12 mouse cellular contexts compared by ENCODE assay signal in the genomic region with DNA sequence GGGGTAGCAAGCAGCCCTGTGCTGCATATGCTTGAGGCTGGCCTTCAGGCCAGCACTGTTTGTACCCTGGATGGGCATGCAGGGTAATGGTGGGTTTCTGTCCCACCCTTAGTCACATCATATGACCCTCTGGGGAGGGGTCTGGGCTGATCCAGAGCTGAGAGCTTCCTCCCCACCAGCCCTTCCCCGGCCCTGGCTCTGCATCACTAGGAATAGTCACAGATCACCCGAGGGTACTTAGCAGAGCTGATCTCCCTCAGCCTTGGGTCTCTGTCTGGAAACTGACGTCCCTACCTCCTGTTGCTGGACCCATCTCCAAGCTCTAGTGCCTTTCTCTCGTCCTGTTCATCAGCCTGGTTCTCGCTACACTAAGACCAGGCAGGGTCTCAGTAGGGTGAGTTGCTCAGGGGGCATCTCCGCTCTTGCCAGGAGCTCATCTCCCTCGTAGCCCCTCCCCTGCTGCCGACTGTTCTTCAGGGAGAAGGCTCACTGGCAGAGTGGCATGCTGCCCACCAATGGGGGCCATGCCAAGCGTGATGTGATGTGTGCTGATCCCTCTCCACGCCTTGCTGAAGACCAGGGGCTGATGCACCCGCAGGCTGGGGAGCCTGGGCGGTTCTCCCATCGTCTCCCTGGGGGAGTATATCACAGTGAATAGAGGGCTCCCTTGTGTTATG. TPM values are rescaled to one million over a fixed set of nuclear protein-coding genes. Genes with fewer than 3 reads are reported as not detected.
DNase-seq lines count a peak whose midpoint lies in the region; ATAC-seq lines count a peak whose summit lies in the region.
"Had no signal": no experiment of that assay in that cellular context is flagged by ENCODE, and none has a peak within 500 bp of the region (broad histone marks: within the 10 kb centered on the region; RNA-seq: fewer than 3 reads in every experiment).

No protein-coding gene starts in this region.

- peak overlapping the region; percentile 10; the same call in 1 of the 2 replicates for H3K27ac ChIP-seq in midbrain, embryonic 10.5 days (replicated peaks)
- no peak overlapping the region for H3K27ac ChIP-seq in midbrain, embryonic 11.5 days (ENCODE audit: low read depth, low read length)

- no peak overlapping the region for H3K4me3 ChIP-seq in midbrain, embryonic 10.5 days
- H3K4me3 ChIP-seq in midbrain, embryonic 11.5 days (ENCODE audit: low read depth, low read length), result no peak overlapping the region

- 84% methylated on average over 13 of the region's 13 CpGs for WGBS in midbrain, embryonic 10.5 days
- 85% methylated on average over 13 of the region's 13 CpGs for WGBS in midbrain, embryonic 11.5 days

- DNase-seq in midbrain, embryonic 10.5 days (ENCODE audit: low spot score), result no peak
- no peak for DNase-seq in midbrain, embryonic 11.5 days (ENCODE audit: low spot score, missing footprints)
- peak; percentile 49 to 78 for DNase-seq in frontal cortex, adult 2 months (ENCODE audit: extremely low spot score in 1 of 2, low spot score in 1 of 2)
- peak; percentile 67 to 80 for DNase-seq in left cerebral cortex, postnatal 25 days (ENCODE audit: low spot score in 2 of 2)
- peak; percentile 88 for DNase-seq in right cerebral cortex, postnatal 4 days
- no peak for DNase-seq in urinary bladder, postnatal 36 days (ENCODE audit: low spot score in 2 of 2)
- DNase-seq in lung, postnatal 14 days, result no peak
- DNase-seq: liver; thymus, postnatal 14 days had no signal

- no peak overlapping the region for H3K4me2 ChIP-seq in midbrain, embryonic 11.5 days

- H3K9ac ChIP-seq in midbrain, embryonic 11.5 days (ENCODE audit: low read length), result no peak overlapping the region

- H3K27me3 ChIP-seq in midbrain, embryonic 10.5 days (ENCODE audit: low read depth, poor library complexity, severe bottlenecking), result no peaks in the 10 kb centered on the region
- H3K27me3 ChIP-seq in midbrain, embryonic 11.5 days (ENCODE audit: control insufficient read depth, insufficient read depth, low read length), result no peaks in the 10 kb centered on the region

- no peaks in the 10 kb centered on the region for H3K36me3 ChIP-seq in midbrain, embryonic 10.5 days
- H3K36me3 ChIP-seq in midbrain, embryonic 11.5 days (ENCODE audit: control insufficient read depth, insufficient read depth, low read length), result no peaks in the 10 kb centered on the region

- ATAC-seq in midbrain, embryonic 11.5 days (ENCODE audit: low FRiP score), result no peak
- ATAC-seq in granulocyte monocyte progenitor cell, adult 5-6 weeks (replicated peaks; ENCODE audit: poor library complexity, severe bottlenecking), result no peak

- H3K9me3 ChIP-seq in midbrain, embryonic 10.5 days (replicated peaks), result no peaks in the 10 kb centered on the region
- no peaks in the 10 kb centered on the region for H3K9me3 ChIP-seq in midbrain, embryonic 11.5 days (ENCODE audit: control insufficient read depth, low read length)

- intact Hi-C loops in left cerebral cortex, postnatal 25 days (cut with DNase I), result no loop called here

- peaks cover 21% of the 10 kb centered on the region for H3K4me1 ChIP-seq in midbrain, embryonic 10.5 days
- H3K4me1 ChIP-seq in midbrain, embryonic 11.5 days (ENCODE audit: control insufficient read depth, insufficient read depth, low read length), result no peaks in the 10 kb centered on the region

RNA-seq across cellular contexts. Expression of gene 1600014C23Rik, which starts 20.7 kb away (rescaled TPM):
- polyA plus RNA-seq in midbrain, embryonic 10.5 days (2016; fragmentation: Nextera tagmentation; extraction: Ambion mirVana), result 0.48 and 0.58 TPM in 2 replicates
- polyA plus RNA-seq in midbrain, embryonic 11.5 days (2014; fragmentation: Nextera tagmentation; extraction: Ambion mirVana), result 0.48 TPM in 1 of 2 replicates, not detected in the other
- 0.22 and 0.27 TPM in 2 replicates for polyA plus RNA-seq in frontal cortex, adult 2 months (2012; rRNA removed)
- total RNA-seq in left cerebral cortex, postnatal 25 days (2021), result under 1 TPM in 1 of 2 experiments, not detected in 1; 0.73 TPM
- total RNA-seq in granulocyte monocyte progenitor cell, adult 5-6 weeks (2014; fragmentation: Nextera tagmentation), result not detected in 2 replicates
- total RNA-seq in granulocyte monocyte progenitor cell, adult 5-6 weeks (2017), result not detected in 2 replicates
- total RNA-seq: ES-E14; megakaryocyte-erythroid progenitor cell, adult 5-6 weeks had no signal

Comparison
In these comparisons a context has a peak if more than half of its experiments do, and no peak if none do; other contexts are left out.
1. DNase-seq: peak in frontal cortex, adult 2 months (2 of 2), left cerebral cortex, postnatal 25 days (2 of 2) and right cerebral cortex, postnatal 4 days (single experiment); none in midbrain, embryonic 10.5 days (single experiment), midbrain, embryonic 11.5 days (single experiment), urinary bladder, postnatal 36 days (0 of 2) and lung, postnatal 14 days (single experiment).